Mouse (Mus musculus): ENCODE data around the gene Jakmip3. TPM values are rescaled to one million over a fixed set of nuclear protein-coding genes. Genes with fewer than 3 reads are reported as not detected.

Jakmip3 gene
- not detected in 2 replicates for polyA plus RNA-seq (2015; fragmentation: Nextera tagmentation; extraction: Ambion mirVana)

- Histone ChIP-seq H3K4me3 (ENCODE audit: low read depth, low read length) (peak within 1 kb of the TSS; percentile 22), H3K9me3 (replicated peaks; ENCODE audit: control insufficient read depth, low read length) (no peaks in the 10 kb centered on the region), H3K36me3 (ENCODE audit: control insufficient read depth, insufficient read depth) (no peaks in the 10 kb centered on the region), H3K27me3 (ENCODE audit: control insufficient read depth, insufficient read depth, low read depth, low read length) (peaks cover 53% of the 10 kb centered on the region), H3K9ac (ENCODE audit: low read depth, low read length) (no peak within 1 kb of the TSS), H3K4me1 (ENCODE audit: control insufficient read depth, low read depth, low read length) (no peaks in the 10 kb centered on the region), H3K4me2 (ENCODE audit: low read depth, low read length) (peak within 1 kb of the TSS; percentile 17), H3K27ac (ENCODE audit: low read length) (no peak within 1 kb of the TSS)
- ATAC-seq (ENCODE audit: low read depth), result no peak
- WGBS (ENCODE audit: insufficient replicate concordance), result 2% methylated on average over 78 of the region's 78 CpGs
These were observed at the start of gene Jakmip3 for GRCm38 (mm10) chr7:138940612-138941461. Gene Jakmip3, plus strand, starts transcription at chr7:138940730.

DNA sequence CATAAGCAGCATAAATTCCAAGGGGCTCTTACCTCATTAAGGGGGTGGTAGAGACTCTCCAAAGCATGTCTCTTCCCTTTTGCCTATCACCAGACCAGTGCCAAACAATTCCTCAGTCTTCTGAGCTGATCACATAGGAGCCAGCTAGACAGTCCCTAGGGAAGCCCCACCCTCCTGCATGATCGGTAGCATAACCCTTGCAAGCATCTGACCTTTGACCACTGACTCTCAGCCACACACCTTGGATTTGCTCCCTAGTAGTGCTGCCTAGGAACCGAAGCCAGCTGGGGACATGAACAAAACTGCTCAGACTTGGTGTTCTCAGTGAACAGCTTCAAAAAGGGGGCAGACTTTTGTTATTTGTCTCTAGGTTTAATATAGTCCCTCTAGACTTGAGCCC lies 42.4 kb upstream of the Jakmip3 start:
- peaks cover 7% of the 10 kb centered on the region for H3K36me3 ChIP-seq (ENCODE audit: control insufficient read depth, insufficient read depth)
- ATAC-seq (ENCODE audit: low read depth), result 0 out of 2 replicates have a peak, but pooled peaks have one; percentile 30
- WGBS (ENCODE audit: insufficient replicate concordance), result 56% methylated on average over 2 of the region's 2 CpGs

GRCm38 (mm10) chr7:138898743-138899142 lies 41.8 kb upstream of the Jakmip3 start:
- 61% methylated on average over 4 of the region's 4 CpGs for WGBS (ENCODE audit: insufficient replicate concordance)
- Histone ChIP-seq H3K36me3 (ENCODE audit: control insufficient read depth, insufficient read depth) (peaks cover 5% of the 10 kb centered on the region), H3K27ac (ENCODE audit: low read length) (no peak overlapping the region)

More for the DNA sequence above, 42.4 kb upstream of the Jakmip3 start:
- no peaks in the 10 kb centered on the region for H3K9me3 ChIP-seq (replicated peaks; ENCODE audit: control insufficient read depth, low read length)
- no peak overlapping the region for H3K4me2 ChIP-seq (ENCODE audit: low read depth, low read length)
- H3K4me1 ChIP-seq (ENCODE audit: control insufficient read depth, low read depth, low read length), result peaks cover 5% of the 10 kb centered on the region; the same call in 1 of the 2 replicates
- no peaks in the 10 kb centered on the region for H3K27me3 ChIP-seq (ENCODE audit: control insufficient read depth, insufficient read depth, low read depth, low read length)
- H3K9ac ChIP-seq (ENCODE audit: low read depth, low read length), result no peak overlapping the region
- H3K27ac ChIP-seq (ENCODE audit: low read length), result no peak overlapping the region
- no peak overlapping the region for H3K4me3 ChIP-seq (ENCODE audit: low read depth, low read length)

DNA sequence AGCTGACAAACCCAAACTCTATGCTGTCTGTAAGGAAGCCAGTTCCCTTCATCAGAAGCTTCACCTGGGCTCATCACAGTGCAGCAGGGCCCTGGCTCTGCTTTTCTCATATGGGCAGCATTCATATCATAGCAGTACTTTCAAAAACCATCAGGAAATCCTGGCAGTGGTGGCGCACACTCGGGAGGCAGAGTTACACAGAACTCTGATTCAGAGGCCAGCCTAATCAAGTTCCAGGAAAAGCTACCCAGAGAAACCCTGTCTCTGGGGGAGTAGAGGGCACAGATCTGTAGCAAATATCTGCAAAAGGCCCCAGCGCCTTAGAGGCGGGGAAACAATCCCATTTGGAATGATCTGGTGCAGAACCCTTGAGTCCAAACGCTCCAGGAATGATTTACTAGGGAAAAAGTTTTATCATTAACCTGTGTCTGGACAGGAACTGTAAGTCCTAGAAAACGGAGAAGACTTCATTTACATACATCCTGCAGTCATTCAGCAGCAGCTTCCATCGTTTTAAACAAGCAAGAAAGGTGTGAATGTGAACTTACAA lies 36.6 kb upstream of the Jakmip3 start:
- H3K27ac ChIP-seq (ENCODE audit: low read length), result peak overlapping the region; percentile 81
- H3K9ac ChIP-seq (ENCODE audit: low read depth, low read length), result 0 out of 2 replicates have a peak overlapping the region, but pooled peaks have one; percentile 9
- H3K9me3 ChIP-seq (replicated peaks; ENCODE audit: control insufficient read depth, low read length), result no peaks in the 10 kb centered on the region
- no peaks in the 10 kb centered on the region for H3K36me3 ChIP-seq (ENCODE audit: control insufficient read depth, insufficient read depth)
- WGBS (ENCODE audit: insufficient replicate concordance), result 45% methylated on average over 7 of the region's 7 CpGs
- peaks cover 33% of the 10 kb centered on the region for H3K4me1 ChIP-seq (ENCODE audit: control insufficient read depth, low read depth, low read length)
- peak overlapping the region; percentile 12 for H3K4me3 ChIP-seq (ENCODE audit: low read depth, low read length)
- ATAC-seq (ENCODE audit: low read depth), result no peak
- no peaks in the 10 kb centered on the region for H3K27me3 ChIP-seq (ENCODE audit: control insufficient read depth, insufficient read depth, low read depth, low read length)
- H3K4me2 ChIP-seq (ENCODE audit: low read depth, low read length), result peak overlapping the region; percentile 30; the same call in 1 of the 2 replicates

More at GRCm38 (mm10) chr7:138898743-138899142, 41.8 kb upstream of the Jakmip3 start:
- H3K4me2 ChIP-seq (ENCODE audit: low read depth, low read length), result no peak overlapping the region
- no peak for ATAC-seq (ENCODE audit: low read depth)
- H3K9me3 ChIP-seq (replicated peaks; ENCODE audit: control insufficient read depth, low read length), result no peaks in the 10 kb centered on the region
- H3K4me3 ChIP-seq (ENCODE audit: low read depth, low read length), result no peak overlapping the region
- no peaks in the 10 kb centered on the region for H3K27me3 ChIP-seq (ENCODE audit: control insufficient read depth, insufficient read depth, low read depth, low read length)
- H3K4me1 ChIP-seq (ENCODE audit: control insufficient read depth, low read depth, low read length), result peaks cover 5% of the 10 kb centered on the region; the same call in 1 of the 2 replicates
- H3K9ac ChIP-seq (ENCODE audit: low read depth, low read length), result no peak overlapping the region

- Histone ChIP-seq H3K4me1 (ENCODE audit: control insufficient read depth, low read depth, low read length) (peaks cover 44% of the 10 kb centered on the region), H3K9me3 (replicated peaks; ENCODE audit: control insufficient read depth, low read length) (no peaks in the 10 kb centered on the region), H3K9ac (ENCODE audit: low read depth, low read length) (no peak overlapping the region), H3K36me3 (ENCODE audit: control insufficient read depth, insufficient read depth) (no peaks in the 10 kb centered on the region), H3K4me3 (ENCODE audit: low read depth, low read length) (peak overlapping the region; percentile 36), H3K27ac (ENCODE audit: low read length) (peak overlapping the region; percentile 63; the same call in 1 of the 2 replicates), H3K4me2 (ENCODE audit: low read depth, low read length) (peak overlapping the region; percentile 43), H3K27me3 (ENCODE audit: control insufficient read depth, insufficient read depth, low read depth, low read length) (no peaks in the 10 kb centered on the region)
- ATAC-seq (ENCODE audit: low read depth), result no peak
- WGBS (ENCODE audit: insufficient replicate concordance), result 29% methylated on average over 1 of the region's 1 CpGs
These were observed 34.1 kb upstream of the Jakmip3 start for GRCm38 (mm10) chr7:138906441-138906840.

- peak; percentile 38 for ATAC-seq (ENCODE audit: low read depth)
- H3K9me3 ChIP-seq (replicated peaks; ENCODE audit: control insufficient read depth, low read length), result no peaks in the 10 kb centered on the region
- H3K27ac ChIP-seq (ENCODE audit: low read length), result peak overlapping the region; percentile 63
- H3K4me2 ChIP-seq (ENCODE audit: low read depth, low read length), result peak overlapping the region; percentile 43
- H3K36me3 ChIP-seq (ENCODE audit: control insufficient read depth, insufficient read depth), result no peaks in the 10 kb centered on the region
- no peaks in the 10 kb centered on the region for H3K27me3 ChIP-seq (ENCODE audit: control insufficient read depth, insufficient read depth, low read depth, low read length)
- WGBS (ENCODE audit: insufficient replicate concordance), result 12% methylated on average over 7 of the region's 7 CpGs
- H3K4me3 ChIP-seq (ENCODE audit: low read depth, low read length), result peak overlapping the region; percentile 36
- 0 out of 2 replicates have a peak overlapping the region, but pooled peaks have one; percentile 8 for H3K9ac ChIP-seq (ENCODE audit: low read depth, low read length)
- peaks cover 44% of the 10 kb centered on the region for H3K4me1 ChIP-seq (ENCODE audit: control insufficient read depth, low read depth, low read length)
These were observed 33.5 kb upstream of the Jakmip3 start for GRCm38 (mm10) chr7:138907043-138907442.

GRCm38 (mm10) chr7:138907976-138908375 lies 32.6 kb upstream of the Jakmip3 start:
- Histone ChIP-seq H3K9me3 (replicated peaks; ENCODE audit: control insufficient read depth, low read length) (no peaks in the 10 kb centered on the region), H3K4me2 (ENCODE audit: low read depth, low read length) (peak overlapping the region; percentile 94), H3K27ac (ENCODE audit: low read length) (peak overlapping the region; percentile 84), H3K4me3 (ENCODE audit: low read depth, low read length) (peak overlapping the region; percentile 91), H3K36me3 (ENCODE audit: control insufficient read depth, insufficient read depth) (no peaks in the 10 kb centered on the region), H3K27me3 (ENCODE audit: control insufficient read depth, insufficient read depth, low read depth, low read length) (no peaks in the 10 kb centered on the region), H3K9ac (ENCODE audit: low read depth, low read length) (peak overlapping the region; percentile 93), H3K4me1 (ENCODE audit: control insufficient read depth, low read depth, low read length) (peaks cover 41% of the 10 kb centered on the region)
- ATAC-seq (ENCODE audit: low read depth), result no peak
- WGBS (ENCODE audit: insufficient replicate concordance), result 64% methylated on average over 5 of the region's 5 CpGs

DNA sequence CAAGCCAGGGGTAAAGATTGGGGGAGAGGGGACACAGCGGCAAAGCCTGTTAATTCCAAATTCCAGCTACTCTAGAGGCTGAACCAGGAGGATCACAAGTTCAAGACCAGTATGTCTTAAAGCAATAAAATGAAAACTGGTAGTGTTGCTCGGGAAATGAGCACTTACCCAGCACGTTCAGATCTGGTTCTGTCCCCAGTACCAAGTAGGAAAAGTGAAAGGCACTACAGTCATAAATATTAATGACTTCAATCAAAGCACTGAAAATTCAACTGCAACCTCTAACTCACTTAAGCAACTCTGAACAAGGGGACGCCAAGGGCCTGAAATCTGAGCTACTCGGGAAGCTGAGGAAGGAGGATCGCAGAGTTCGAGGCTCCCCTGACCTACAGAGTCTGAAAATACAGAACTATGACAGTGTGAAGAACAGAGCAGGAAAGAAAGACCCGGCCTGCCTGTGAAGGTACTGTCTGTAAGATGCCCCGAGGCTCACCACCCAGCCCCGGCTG lies 31.7 kb upstream of the Jakmip3 start:
- H3K9ac ChIP-seq (ENCODE audit: low read depth, low read length), result peak overlapping the region; percentile 93
- no peak for ATAC-seq (ENCODE audit: low read depth)
- peak overlapping the region; percentile 94 for H3K4me2 ChIP-seq (ENCODE audit: low read depth, low read length)
- no peaks in the 10 kb centered on the region for H3K27me3 ChIP-seq (ENCODE audit: control insufficient read depth, insufficient read depth, low read depth, low read length)
- peaks cover 41% of the 10 kb centered on the region for H3K4me1 ChIP-seq (ENCODE audit: control insufficient read depth, low read depth, low read length)
- no peaks in the 10 kb centered on the region for H3K9me3 ChIP-seq (replicated peaks; ENCODE audit: control insufficient read depth, low read length)
- H3K36me3 ChIP-seq (ENCODE audit: control insufficient read depth, insufficient read depth), result no peaks in the 10 kb centered on the region
- H3K27ac ChIP-seq (ENCODE audit: low read length), result peak overlapping the region; percentile 84
- WGBS (ENCODE audit: insufficient replicate concordance), result 6% methylated on average over 10 of the region's 10 CpGs
- peak overlapping the region; percentile 91 for H3K4me3 ChIP-seq (ENCODE audit: low read depth, low read length)
